Mouse (Mus musculus): ENCODE results near the gene Lamb2.

DNA sequence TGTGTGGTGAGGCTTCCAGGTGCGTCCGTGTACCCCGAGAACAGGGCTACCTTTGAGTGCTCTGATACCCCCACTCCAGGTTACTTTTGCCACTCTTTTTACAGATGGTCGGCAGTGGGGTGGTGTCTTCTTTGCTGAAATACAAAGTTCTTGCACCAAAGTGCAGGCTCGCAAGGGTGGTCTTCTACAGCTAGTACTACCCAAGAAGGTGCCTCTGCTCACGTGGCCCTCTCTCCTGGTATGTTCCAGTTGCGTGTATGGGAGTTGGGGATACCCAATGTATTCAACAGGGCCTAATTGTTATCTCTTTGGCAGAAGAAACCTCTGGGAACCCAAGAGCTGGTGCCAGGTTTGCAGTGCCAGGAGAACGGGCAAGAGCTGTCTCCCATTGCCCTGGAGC is 13.7 kb downstream of the Lamb2 start:
- no peak for TF ChIP-seq CTCF (IDR thresholded peaks at IDR 0.05; ENCODE audit: low read depth)
- no peak for TF ChIP-seq EP300 (IDR thresholded peaks at IDR 0.05; ENCODE audit: low read depth)
